Mouse (Mus musculus): Measurements from ENCODE around the gene Wdr47.

DNA sequence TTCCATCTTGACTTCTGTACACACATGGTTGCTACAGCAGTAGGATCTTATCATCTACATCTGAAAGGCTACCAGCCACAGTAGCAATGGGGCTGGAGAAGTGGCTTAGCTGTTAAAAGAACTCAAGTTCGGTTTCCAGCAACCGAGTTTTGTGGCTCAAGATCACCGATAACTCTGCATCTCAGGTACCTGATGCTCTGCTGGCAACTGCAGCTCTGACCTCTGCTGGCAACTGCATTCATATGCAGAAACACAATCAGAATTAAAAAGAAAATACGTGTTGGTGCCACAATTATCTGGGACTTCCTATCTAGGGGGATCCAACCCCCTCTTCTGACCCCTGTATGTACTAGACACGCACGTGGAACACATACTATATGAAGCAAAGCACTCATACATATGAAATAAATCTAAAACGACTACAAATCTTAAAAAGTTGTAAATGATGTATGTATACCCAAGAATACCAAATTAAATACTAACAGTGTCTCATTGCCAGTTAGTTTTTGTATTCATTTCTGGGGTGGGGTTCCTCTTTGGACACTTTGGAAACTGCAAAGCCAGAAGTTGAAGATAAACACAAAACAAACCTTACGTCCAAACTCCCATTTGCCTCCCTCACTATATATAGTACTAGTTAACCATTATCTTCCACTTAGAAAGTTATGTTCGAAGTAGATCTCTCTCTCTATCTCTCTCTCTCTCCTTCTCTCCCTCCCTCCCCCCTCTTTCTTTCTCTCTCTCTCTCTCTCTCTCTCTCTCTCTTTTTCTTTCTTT, 62.0 kb downstream of the Wdr47 start:
- TF ChIP-seq CTCF (IDR thresholded peaks at IDR 0.05; ENCODE audit: low read depth) (peak; percentile 52), EP300 (IDR thresholded peaks at IDR 0.05; ENCODE audit: low read depth) (peak; percentile 37; the same call in 1 of the 2 replicates)
